Mouse (Mus musculus): Measurements from ENCODE around the gene Fam241b. TPM values are rescaled to one million over a fixed set of nuclear protein-coding genes. Genes with fewer than 3 reads are reported as not detected.

The Fam241b gene
- total RNA-seq (2023) = 2.5 to 4.7 TPM (median 2.9 TPM) in 4 replicates

GRCm38 (mm10) chr10:62143820-62144219, at the start of gene Fam241b:
Gene Fam241b (minus strand): TSS chr10:62143920.

GRCm38 (mm10) chr10:62132691-62133281, 10.9 kb downstream of the Fam241b start, which contains the start of gene Neurog3:
Gene Neurog3 (plus strand): TSS chr10:62133090.

Other genes starting within 250 kb of the Fam241b start
- not detected in 4 replicates for gene Col13a1, start 164.8 kb downstream of the Fam241b start, total RNA-seq (2023)
- not detected in 4 replicates for gene Neurog3, start 10.8 kb downstream of the Fam241b start, total RNA-seq (2023)
- 17.8 to 18.7 TPM (median 18.5 TPM) in 4 replicates for gene Tspan15, start 87.3 kb upstream of the Fam241b start, total RNA-seq (2023)
- gene Tacr2, start 108.5 kb upstream of the Fam241b start, total RNA-seq (2023) = not detected in 4 replicates
- 32.2 to 37.0 TPM (median 33.7 TPM) in 4 replicates for gene Hk1, start 236.0 kb upstream of the Fam241b start, total RNA-seq (2023)

Data from B cell, adult 62 days (primary cell).